Mouse (Mus musculus) liver, embryonic 12.5 days (tissue): ENCODE measurements around the gene Birc6. TPM values are rescaled to one million over a fixed set of nuclear protein-coding genes. Genes with fewer than 3 reads are reported as not detected.

Source experiments
- ATAC-seq: fragments of 200-750 bp; cut with Nextera tagmentation; 2 replicates; pipeline ENCODE4 v1.8.0; 2017; ENCODE audit warnings: moderate number of reproducible peaks, mild to moderate bottlenecking, moderate library complexity
- H3K27ac ChIP-seq: fragments of 300-500 bp; sonication (generic); 2 replicates; pipeline ENCODE4 v1.5.1; 2016; ENCODE audit warnings: mild to moderate bottlenecking
- H3K27me3 ChIP-seq: fragments of 300-500 bp; sonication (generic); replicated peaks from 2 replicates; pipeline ENCODE4 v1.6.1; 2016; ENCODE audit warnings: mild to moderate bottlenecking, moderate library complexity
- H3K36me3 ChIP-seq: fragments of 300-500 bp; sonication (generic); 2 replicates; pipeline ENCODE4 v1.6.1; 2016; ENCODE audit warnings: mild to moderate bottlenecking, moderate library complexity
- H3K4me1 ChIP-seq: fragments of 300-500 bp; sonication (generic); 2 replicates; pipeline ENCODE4 v1.6.1; 2016
- H3K4me2 ChIP-seq: fragments of 300-500 bp; sonication (generic); 2 replicates; pipeline ENCODE4 v1.6.1; 2016; ENCODE audit warnings: mild to moderate bottlenecking, moderate library complexity
- H3K4me3 ChIP-seq: fragments of 300-500 bp; sonication (generic); 2 replicates; pipeline ENCODE4 v1.5.1; 2016; ENCODE audit warnings: mild to moderate bottlenecking, moderate library complexity
- H3K9ac ChIP-seq: fragments of 300-500 bp; sonication (generic); 2 replicates; pipeline ENCODE4 v1.6.1; 2016; ENCODE audit warnings: mild to moderate bottlenecking, moderate library complexity
- H3K9me3 ChIP-seq: fragments of 300-500 bp; sonication (generic); replicated peaks from 2 replicates; pipeline ENCODE4 v1.6.1; 2016; ENCODE audit warnings: mild to moderate bottlenecking, moderate library complexity
- WGBS: fragments of 180-500 bp; shearing (Covaris S2); methylation state at CpG from one replicate; pipeline ENCODE4 v1.1.7; 2016; ENCODE audit not compliant: insufficient replicate concordance; 5-methylcytosine and 5-hydroxymethylcytosine counted together
- polyA plus RNA-seq: library from polyadenylated mRNA; unstranded; fragments of >200 nt; fragmentation: Nextera tagmentation; extraction: Ambion mirVana; gene quantifications from 2 replicates; pipeline ENCODE4 v1.2.1, GENCODE M21; 2016

Birc6 gene
- polyA plus RNA-seq, 1 experiment from 2014 or later = 50.8 TPM

DNA sequence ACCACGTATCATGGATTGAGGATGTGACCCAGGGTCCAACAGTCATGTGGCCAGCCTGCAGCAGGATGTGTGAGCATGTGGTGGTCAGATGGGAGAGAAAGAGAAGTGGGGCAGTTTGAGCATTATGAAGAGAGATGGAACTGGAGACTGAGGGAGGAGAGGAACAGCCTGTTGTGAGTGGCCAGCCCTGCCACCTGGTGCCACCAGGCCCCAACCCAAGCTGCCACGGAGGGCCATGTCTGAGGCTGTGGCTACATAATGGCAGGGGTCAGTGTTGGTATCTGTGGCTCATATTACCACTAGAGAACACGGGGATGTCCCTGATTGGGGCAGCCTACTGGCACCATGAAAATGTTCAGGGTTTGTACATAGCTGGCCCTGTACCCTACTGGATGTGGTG, 187.0 kb downstream of the Birc6 start:
- Histone ChIP-seq H3K36me3 (peaks cover 3% of the 10 kb centered on the region), H3K27ac (no peak overlapping the region), H3K4me2 (no peak overlapping the region), H3K4me3 (no peak overlapping the region), H3K27me3 (peaks cover 6% of the 10 kb centered on the region), H3K9me3 (no peaks in the 10 kb centered on the region), H3K9ac (no peak overlapping the region), H3K4me1 (peaks cover 31% of the 10 kb centered on the region)
- no peak for ATAC-seq
- whole genome bisulfite sequencing = 44% methylated on average over 3 of the region's 3 CpGs

- no peak overlapping the region for H3K9ac ChIP-seq
- H3K4me2 ChIP-seq = no peak overlapping the region
- ATAC-seq = no peak
- H3K36me3 ChIP-seq = peaks cover 6% of the 10 kb centered on the region
- WGBS = 39% methylated on average over 1 of the region's 1 CpGs
- H3K4me1 ChIP-seq = peaks cover 28% of the 10 kb centered on the region
- no peak overlapping the region for H3K27ac ChIP-seq
- peaks cover 6% of the 10 kb centered on the region for H3K27me3 ChIP-seq
- H3K4me3 ChIP-seq = no peak overlapping the region
- no peaks in the 10 kb centered on the region for H3K9me3 ChIP-seq
Measured at GRCm38 (mm10) chr17:74715724-74716123, 187.6 kb downstream of the Birc6 start.

DNA sequence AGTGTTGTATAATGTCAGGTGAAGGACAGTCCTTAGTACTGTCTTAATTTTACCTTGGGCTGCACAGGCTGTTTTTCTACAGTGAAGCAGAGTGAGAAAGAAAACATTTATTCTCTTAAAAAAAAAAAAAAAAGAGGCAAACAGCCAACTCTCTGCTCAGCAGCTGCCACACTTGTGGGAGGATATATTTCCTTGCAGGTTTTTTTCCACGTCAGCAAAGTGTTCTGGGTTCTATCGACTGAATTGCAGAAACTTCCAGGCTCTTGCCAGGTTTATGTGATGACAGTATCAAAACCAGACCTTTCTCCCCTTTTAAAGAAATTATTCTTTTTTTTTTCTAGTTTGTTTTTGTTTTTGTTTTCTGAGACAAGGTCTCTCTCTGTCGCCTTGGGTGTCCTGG, 188.5 kb downstream of the Birc6 start:
- Histone ChIP-seq H3K27ac (no peak overlapping the region), H3K9ac (peak overlapping the region; percentile 77; the same call in 1 of the 2 replicates), H3K9me3 (no peaks in the 10 kb centered on the region), H3K27me3 (peaks cover 6% of the 10 kb centered on the region), H3K36me3 (peaks cover 14% of the 10 kb centered on the region), H3K4me1 (peaks cover 19% of the 10 kb centered on the region), H3K4me2 (peak overlapping the region; percentile 86), H3K4me3 (peak overlapping the region; percentile 90)
- WGBS = 53% methylated on average over 3 of the region's 3 CpGs
- no peak for ATAC-seq

DNA sequence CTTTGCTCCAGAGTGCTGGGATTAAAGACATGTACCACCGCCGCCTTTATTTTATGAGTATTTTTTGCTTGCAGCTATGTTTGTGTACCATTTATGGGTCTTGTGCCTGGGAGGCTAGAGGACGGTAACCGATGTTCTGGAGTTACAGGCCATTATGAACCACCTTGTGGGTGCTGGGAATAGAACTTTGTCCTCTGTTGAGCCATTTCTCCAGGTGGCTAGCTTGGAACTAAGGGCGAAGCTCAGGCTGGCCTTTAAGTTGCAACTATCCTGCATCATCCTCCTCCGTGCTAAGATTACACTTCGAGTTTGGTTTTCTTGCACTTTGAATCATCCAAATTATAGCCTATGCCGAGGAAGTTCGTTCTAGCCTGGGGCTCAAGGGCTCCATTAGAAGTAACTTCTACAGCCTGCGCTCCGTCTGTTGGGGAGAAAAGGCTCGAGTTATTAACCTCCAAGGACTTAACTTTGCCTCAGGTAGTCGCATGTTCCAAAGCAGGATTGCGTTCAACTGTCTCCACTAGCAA, 189.1 kb downstream of the Birc6 start:
- Histone ChIP-seq H3K4me3 (peak overlapping the region; percentile 90), H3K27me3 (peaks cover 6% of the 10 kb centered on the region), H3K4me1 (peaks cover 14% of the 10 kb centered on the region), H3K9me3 (no peaks in the 10 kb centered on the region), H3K4me2 (peak overlapping the region; percentile 86), H3K27ac (peak overlapping the region; percentile 54; the same call in 1 of the 2 replicates), H3K36me3 (peaks cover 19% of the 10 kb centered on the region), H3K9ac (peak overlapping the region; percentile 77)
- WGBS = 8% methylated on average over 14 of the region's 14 CpGs
- peak; percentile 42 for ATAC-seq

GRCm38 (mm10) chr17:74717618-74718151, 189.6 kb downstream of the Birc6 start, which contains the start of gene Ttc27:
Gene Ttc27, plus strand, starts transcription at chr17:74717732.
- Histone ChIP-seq H3K9me3 (no peaks in the 10 kb centered on the region), H3K4me1 (peaks cover 12% of the 10 kb centered on the region), H3K4me3 (peak within 1 kb of the TSS; percentile 90), H3K27me3 (peaks cover 6% of the 10 kb centered on the region), H3K36me3 (peaks cover 24% of the 10 kb centered on the region), H3K9ac (peak within 1 kb of the TSS; percentile 77), H3K27ac (peak within 1 kb of the TSS; percentile 54; the same call in 1 of the 2 replicates), H3K4me2 (peak within 1 kb of the TSS; percentile 86)
- under 1% methylated on average over 31 of the region's 31 CpGs for WGBS
- peak; percentile 85 for ATAC-seq

DNA sequence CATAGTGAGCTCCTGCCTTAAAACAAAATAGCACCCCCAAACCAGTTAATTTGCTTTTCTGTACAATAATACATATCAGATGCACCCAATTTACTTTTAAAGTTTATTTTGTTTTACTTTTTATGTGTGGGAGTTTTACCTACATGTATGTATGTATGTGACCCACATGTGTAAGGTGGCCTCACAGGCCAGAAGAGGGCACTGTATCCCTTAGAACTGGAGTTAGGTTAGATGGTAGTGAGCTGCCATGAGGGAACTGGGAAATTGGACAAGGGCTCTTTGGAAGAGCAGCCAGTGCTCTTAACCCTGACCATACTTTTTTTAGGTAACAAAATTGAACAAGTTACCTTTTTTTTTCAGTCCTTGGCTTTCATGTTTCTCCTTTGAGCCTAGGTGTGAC, 204.8 kb downstream of the Birc6 start:
- no peaks in the 10 kb centered on the region for H3K27me3 ChIP-seq
- H3K4me2 ChIP-seq = no peak overlapping the region
- no peaks in the 10 kb centered on the region for H3K9me3 ChIP-seq
- H3K27ac ChIP-seq = no peak overlapping the region
- no peak overlapping the region for H3K9ac ChIP-seq
- H3K4me3 ChIP-seq = no peak overlapping the region
- H3K36me3 ChIP-seq = peaks cover 44% of the 10 kb centered on the region
- no peak for ATAC-seq
- H3K4me1 ChIP-seq = no peaks in the 10 kb centered on the region

- Histone ChIP-seq H3K36me3 (peaks cover 38% of the 10 kb centered on the region), H3K4me3 (no peak overlapping the region), H3K4me2 (no peak overlapping the region), H3K9ac (no peak overlapping the region), H3K27me3 (no peaks in the 10 kb centered on the region), H3K4me1 (no peaks in the 10 kb centered on the region), H3K27ac (no peak overlapping the region), H3K9me3 (no peaks in the 10 kb centered on the region)
- no peak for ATAC-seq
- WGBS = 66% methylated on average over 11 of the region's 11 CpGs
Measured at GRCm38 (mm10) chr17:74735392-74735791, 207.3 kb downstream of the Birc6 start.

DNA sequence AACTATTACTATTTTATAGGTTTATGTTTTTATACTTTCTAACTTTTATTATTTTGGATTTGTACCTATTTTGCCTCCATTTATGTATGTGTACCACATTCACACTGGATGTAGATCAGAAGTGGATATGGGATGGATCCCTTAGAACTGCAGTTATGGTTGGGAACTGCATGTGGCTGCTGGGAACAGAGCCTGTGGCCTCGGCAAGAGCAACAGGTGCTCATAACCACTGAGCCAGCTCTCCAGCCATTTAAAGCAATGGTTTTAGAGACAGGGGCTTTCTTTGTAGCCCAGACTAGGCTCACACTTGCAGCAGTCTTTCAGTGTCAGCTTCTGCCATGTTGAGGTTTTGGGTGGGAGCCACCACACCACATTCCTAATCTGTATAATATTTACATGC, 221.6 kb downstream of the Birc6 start:
- Histone ChIP-seq H3K4me1 (no peaks in the 10 kb centered on the region), H3K4me3 (no peak overlapping the region), H3K27ac (no peak overlapping the region), H3K27me3 (no peaks in the 10 kb centered on the region), H3K9me3 (no peaks in the 10 kb centered on the region), H3K36me3 (peaks cover 31% of the 10 kb centered on the region), H3K4me2 (no peak overlapping the region), H3K9ac (no peak overlapping the region)
- ATAC-seq = no peak
- whole genome bisulfite sequencing = 68% methylated on average over 1 of the region's 1 CpGs

DNA sequence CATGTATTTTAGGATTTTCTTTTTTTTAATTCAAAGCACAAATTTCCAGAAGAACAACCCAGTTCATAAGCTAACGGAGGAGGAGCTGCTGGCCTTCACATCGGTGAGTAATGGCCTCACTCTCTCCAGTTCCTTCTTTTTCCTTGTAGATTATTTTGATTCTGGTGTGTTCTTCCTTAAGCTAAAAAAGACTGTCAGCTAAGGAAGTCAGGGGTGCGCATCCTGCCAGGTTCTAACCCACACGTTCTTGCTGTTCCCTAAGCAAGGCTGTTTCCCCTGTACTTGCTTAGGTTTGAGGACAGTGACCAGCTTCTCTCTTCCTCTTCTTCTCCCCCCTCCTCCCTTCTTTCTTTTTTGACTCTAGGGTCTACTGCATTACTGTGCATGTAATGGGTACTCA, 222.9 kb downstream of the Birc6 start:
- H3K4me3 ChIP-seq = no peak overlapping the region
- no peak for ATAC-seq
- H3K36me3 ChIP-seq = peaks cover 34% of the 10 kb centered on the region
- no peaks in the 10 kb centered on the region for H3K9me3 ChIP-seq
- WGBS = 69% methylated on average over 4 of the region's 4 CpGs
- H3K9ac ChIP-seq = no peak overlapping the region
- H3K27me3 ChIP-seq = no peaks in the 10 kb centered on the region
- H3K27ac ChIP-seq = no peak overlapping the region
- H3K4me2 ChIP-seq = no peak overlapping the region
- no peaks in the 10 kb centered on the region for H3K4me1 ChIP-seq

Other genes starting within 250 kb of the Birc6 start
- 97.7 and 98.5 TPM in 2 replicates for gene Memo1, start 232.8 kb upstream of the Birc6 start, polyA plus RNA-seq
- gene Dpy30, start 204.4 kb upstream of the Birc6 start, polyA plus RNA-seq = 204 and 209 TPM in 2 replicates
- 10.6 and 10.7 TPM in 2 replicates for gene Spast, start 189.3 kb upstream of the Birc6 start, polyA plus RNA-seq
- gene Slc30a6, start 132.7 kb upstream of the Birc6 start, polyA plus RNA-seq = 22.0 and 22.4 TPM in 2 replicates
- gene Nlrc4, start 69.2 kb upstream of the Birc6 start, polyA plus RNA-seq = 0.26 and 0.33 TPM in 2 replicates
- gene Yipf4, start 38.8 kb upstream of the Birc6 start, polyA plus RNA-seq = 63.2 and 64.7 TPM in 2 replicates
- gene Ttc27, start 189.4 kb downstream of the Birc6 start, polyA plus RNA-seq = 21.8 and 25.9 TPM in 2 replicates